Mouse (Mus musculus): ENCODE results near the gene Lcn2.

Lcn2 gene

GRCm38 (mm10) chr2:32344056-32344455 lies 44.0 kb downstream of the Lcn2 start:
- peak; percentile 69 to 70 for DNase-seq (ENCODE audit: low spot score in 2 of 2)

DNA sequence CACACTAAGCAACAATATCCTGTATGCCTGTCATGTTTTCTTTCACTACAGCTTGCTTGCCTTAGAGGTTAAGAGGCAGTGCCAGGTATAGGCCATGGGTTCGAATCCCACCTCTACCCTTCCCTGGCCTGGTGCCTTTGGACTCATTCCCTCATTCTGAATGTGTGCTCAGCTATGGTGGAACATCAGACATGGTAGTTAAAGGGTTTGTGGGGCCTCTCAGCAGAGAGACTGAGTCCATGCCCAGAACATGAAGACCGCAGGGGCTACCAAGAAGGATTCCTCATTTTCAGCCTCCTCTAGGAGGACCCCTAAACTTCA lies 44.7 kb downstream of the Lcn2 start:
- peak in 1 of 2 experiments; percentile 38 for DNase-seq (ENCODE audit: low spot score in 2 of 2)

DNA sequence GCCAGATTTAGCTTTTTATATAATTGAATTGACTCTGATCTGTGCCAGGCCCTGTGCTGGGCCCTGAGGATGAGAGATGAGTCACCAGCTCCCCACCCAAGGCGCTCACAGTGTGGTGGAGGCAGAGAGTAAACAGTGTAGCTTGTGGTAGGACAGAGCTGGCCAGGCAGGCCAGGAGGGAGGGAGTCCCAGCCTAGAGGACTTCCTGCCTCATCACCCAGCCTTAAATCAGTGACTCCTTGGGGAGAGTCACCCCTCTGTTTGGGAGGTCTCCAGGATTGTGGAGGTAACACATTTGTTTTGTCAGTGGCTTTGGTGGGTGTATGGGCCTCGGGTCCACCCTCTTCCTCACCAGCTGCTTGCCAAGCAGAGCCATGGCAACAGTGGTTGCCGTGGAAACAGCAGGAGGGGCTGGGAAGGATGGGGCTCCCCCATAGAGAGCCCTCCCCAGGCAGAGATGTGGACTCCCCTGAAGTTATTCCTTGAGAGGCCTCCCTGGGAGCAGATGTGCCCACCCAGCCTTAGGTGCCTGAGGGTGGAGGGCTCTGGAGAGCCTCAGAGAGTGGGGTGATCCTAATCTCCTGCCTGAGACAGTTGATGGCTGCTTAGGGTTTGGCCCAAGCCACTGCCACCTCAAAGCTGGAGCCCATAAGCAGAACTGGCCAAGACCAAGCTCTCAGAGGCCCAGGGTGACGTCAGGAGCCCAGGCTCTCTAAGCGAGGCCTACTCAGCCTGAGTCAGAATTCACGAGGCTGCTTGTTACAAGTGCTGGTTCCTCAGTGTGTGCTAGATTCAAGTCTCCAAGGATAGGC lies 45.3 kb downstream of the Lcn2 start:
- peak; percentile 84 to 86 for DNase-seq (ENCODE audit: low spot score in 2 of 2)

GRCm38 (mm10) chr2:32342039-32342438 lies 46.0 kb downstream of the Lcn2 start:
- no peak for DNase-seq (ENCODE audit: low spot score in 2 of 2)

GRCm38 (mm10) chr2:32341634-32341939 lies 46.5 kb downstream of the Lcn2 start:
- DNase-seq (ENCODE audit: low spot score in 2 of 2), result no peak

DNA sequence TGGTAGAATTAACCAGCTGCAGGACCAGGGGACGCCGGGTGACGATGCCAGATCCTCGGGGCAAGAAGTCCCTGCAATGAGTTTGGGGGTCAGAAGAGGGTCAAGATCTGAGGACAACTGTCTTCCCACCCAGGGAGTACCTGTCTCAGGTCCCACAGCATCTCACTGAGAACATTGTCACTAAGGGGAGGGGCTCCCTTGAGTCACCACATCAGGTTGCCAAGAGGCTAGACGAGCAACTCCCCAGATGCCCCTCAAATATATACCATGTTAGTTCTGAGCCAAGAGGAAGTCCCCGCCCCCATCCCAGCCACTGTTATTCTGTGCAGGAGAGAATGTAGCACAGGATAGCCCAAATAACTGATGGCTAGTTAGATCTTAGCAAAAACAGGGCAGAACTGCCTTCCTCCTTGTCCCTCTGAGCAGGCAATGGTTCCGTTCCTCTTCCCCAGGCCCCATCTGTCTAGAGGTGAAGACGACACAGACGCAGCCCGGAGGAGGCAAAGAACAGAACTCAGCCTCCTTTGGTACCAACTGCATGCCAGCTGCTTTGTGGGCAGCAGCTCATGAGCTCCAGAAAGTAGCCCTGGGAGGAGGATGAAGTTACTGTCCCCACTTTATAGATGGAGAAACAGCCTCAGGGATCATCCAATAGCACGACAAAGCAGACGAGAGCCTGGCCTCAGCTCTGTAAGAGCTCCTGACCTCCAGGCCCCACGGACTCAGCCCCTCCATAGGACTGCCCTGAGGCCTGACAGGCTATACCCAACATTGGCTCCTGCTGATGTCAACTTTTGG lies 47.0 kb downstream of the Lcn2 start:
- DNase-seq (ENCODE audit: low spot score in 2 of 2), result peak; percentile 59 to 68

DNA sequence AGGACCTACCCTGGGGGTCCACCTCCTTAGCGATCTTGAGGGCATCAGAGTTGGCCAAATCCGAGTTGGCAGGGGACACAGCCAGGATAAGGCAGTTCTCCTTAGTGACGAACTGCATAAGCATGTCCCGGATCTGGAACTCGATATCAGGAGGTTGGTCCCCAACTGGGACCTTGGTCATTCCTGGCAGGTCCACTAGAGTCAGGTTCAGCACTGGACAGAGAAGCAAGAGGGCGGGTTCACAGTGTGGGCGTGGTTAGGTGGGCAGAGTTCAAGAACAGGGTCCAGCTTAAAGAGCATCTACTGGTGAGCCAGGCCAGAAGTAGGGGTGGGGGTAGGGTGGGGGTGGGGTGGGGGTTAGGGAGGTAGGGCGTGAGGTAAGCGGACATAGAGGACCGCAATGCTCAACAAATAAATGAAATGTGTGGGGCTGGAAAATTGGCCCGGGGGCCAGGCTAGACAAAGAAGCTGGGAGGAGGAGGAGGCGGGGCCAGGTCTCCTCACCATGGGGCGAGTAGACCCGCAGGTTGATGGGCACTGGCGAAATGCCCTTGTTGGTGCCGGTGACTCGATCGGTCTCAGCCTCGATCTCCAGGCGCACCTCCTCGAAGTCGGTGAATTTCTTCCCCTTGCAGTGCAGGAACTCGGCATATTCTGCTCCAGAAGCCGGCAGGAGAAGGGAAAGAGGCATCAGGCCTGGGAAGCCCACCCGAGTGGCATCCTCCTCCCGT lies 48.0 kb downstream of the Lcn2 start:
- DNase-seq (ENCODE audit: low spot score in 2 of 2), result no peak

- no peak for DNase-seq (ENCODE audit: low spot score in 2 of 2)
Measured at GRCm38 (mm10) chr2:32335888-32336287, 52.2 kb downstream of the Lcn2 start.

Data from right cerebral cortex, adult 2 months (tissue).